Mouse (Mus musculus): Measurements from ENCODE around the gene Gm3460. TPM values are rescaled to one million over a fixed set of nuclear protein-coding genes. Genes with fewer than 3 reads are reported as not detected.

Gene Gm3460
- total RNA-seq (2023), result not detected

GRCm38 (mm10) chr14:6622318-6622717 lies at the start of gene Gm3460:
Gm3460 (minus strand) TSS chr14:6622418.

GRCm38 (mm10) chr14:6590513-6590912 lies 31.7 kb downstream of the Gm3460 start, which contains the start of gene Gm3629:
Gm3629 (minus strand) TSS chr14:6590613.

Other genes starting within 250 kb of the Gm3460 start
- gene Gm16440, start 232.1 kb downstream of the Gm3460 start, total RNA-seq (2023), result not detected
- 1 to 10 TPM; 1.2 to 1.7 TPM for gene Gm3591, start 209.9 kb downstream of the Gm3460 start, total RNA-seq (2023)
- not detected for gene Gm3594, start 177.8 kb downstream of the Gm3460 start, total RNA-seq (2023)
- not detected for gene Gm8356, start 85.1 kb downstream of the Gm3460 start, total RNA-seq (2023)
- not detected for gene Gm3629, start 31.8 kb downstream of the Gm3460 start, total RNA-seq (2023)
- not detected for gene Gm10251, start 61.8 kb upstream of the Gm3460 start, total RNA-seq (2023)
- not detected for gene Gm8050, start 97.8 kb upstream of the Gm3460 start, total RNA-seq (2023)
- 1 to 10 TPM; 2.9 to 3.1 TPM for gene Gm3636, start 119.9 kb upstream of the Gm3460 start, total RNA-seq (2023)
- not detected for gene Gm8362, start 152.0 kb upstream of the Gm3460 start, total RNA-seq (2023)
- not detected for gene Gm3642, start 217.9 kb upstream of the Gm3460 start, total RNA-seq (2023)